Mouse (Mus musculus) gastrocnemius, postnatal 14 days (tissue): ENCODE measurements around the gene Zfp385b. TPM values are rescaled to one million over a fixed set of nuclear protein-coding genes. Genes with fewer than 3 reads are reported as not detected.

Experiments used
- total RNA-seq, 2 experiments: library from RNA; stranded (reverse); gene quantifications; 2 replicates each; pipeline ENCODE4 v1.2.3; 2021

Zfp385b gene
- total RNA-seq, 2 experiments from 2014 or later, result 3.7 to 4.4 TPM

Other genes starting within 250 kb of the Zfp385b start
- 10 to 100 TPM; 12.8 to 13.8 TPM for gene Cwc22, start 126.7 kb upstream of the Zfp385b start, total RNA-seq